Mouse (Mus musculus) myocyte (in vitro differentiated cells): ENCODE results near the gene Atxn7l3.

ENCODE experiments used
- CEBPB ChIP-seq: IDR thresholded peaks from 2 replicates; pipeline ENCODE4 v1.6.1; 2011; ENCODE audit warnings: mild to moderate bottlenecking, moderate library complexity; ENCODE audit not compliant: poor library complexity, insufficient read depth, severe bottlenecking
- E2F4 ChIP-seq: IDR thresholded peaks from one replicate; pipeline ENCODE4 v1.6.1; 2011; ENCODE audit warnings: mild to moderate bottlenecking, control low read depth, moderate library complexity; ENCODE audit not compliant: insufficient read depth
- MYOD1 ChIP-seq, 3 experiments: IDR thresholded peaks; one replicate each; pipeline ENCODE4 v1.6.1; 2011; ENCODE audit warnings: control low read depth in 2 of 3, low read depth in 2 of 3, mild to moderate bottlenecking in 2 of 3, moderate library complexity in 1 of 3; ENCODE audit not compliant: insufficient read length in 2 of 3, control insufficient read depth in 1 of 3
- MYOG ChIP-seq, 3 experiments: IDR thresholded peaks; one replicate each; pipeline ENCODE4 v1.6.1; 2011; ENCODE audit warnings: control low read depth in 2 of 3, low read depth in 2 of 3, mild to moderate bottlenecking in 2 of 3; ENCODE audit not compliant: insufficient read length in 2 of 3, control insufficient read depth in 1 of 3, insufficient read depth in 1 of 3
- POLR2A ChIP-seq: IDR thresholded peaks from one replicate; pipeline ENCODE4 v1.6.1; 2011; ENCODE audit warnings: low read depth, mild to moderate bottlenecking, control low read depth, moderate library complexity; ENCODE audit not compliant: insufficient read length
- POLR2AphosphoS2 ChIP-seq: IDR thresholded peaks from one replicate; pipeline ENCODE4 v1.6.1; 2011; ENCODE audit warnings: low read depth, control low read depth; ENCODE audit not compliant: insufficient read length
- REST ChIP-seq: IDR thresholded peaks from one replicate; pipeline ENCODE4 v1.6.1; 2011; ENCODE audit warnings: mild to moderate bottlenecking, control low read depth, moderate library complexity; ENCODE audit not compliant: insufficient read depth, insufficient read length
- TCF12 ChIP-seq: IDR thresholded peaks from one replicate; pipeline ENCODE4 v1.6.1; 2011; ENCODE audit warnings: mild to moderate bottlenecking, control low read depth; ENCODE audit not compliant: poor library complexity, insufficient read depth, severe bottlenecking
- TCF3 ChIP-seq: IDR thresholded peaks from one replicate; pipeline ENCODE4 v1.6.1; 2011; ENCODE audit warnings: low read depth, control low read depth; ENCODE audit not compliant: insufficient read length

DNA sequence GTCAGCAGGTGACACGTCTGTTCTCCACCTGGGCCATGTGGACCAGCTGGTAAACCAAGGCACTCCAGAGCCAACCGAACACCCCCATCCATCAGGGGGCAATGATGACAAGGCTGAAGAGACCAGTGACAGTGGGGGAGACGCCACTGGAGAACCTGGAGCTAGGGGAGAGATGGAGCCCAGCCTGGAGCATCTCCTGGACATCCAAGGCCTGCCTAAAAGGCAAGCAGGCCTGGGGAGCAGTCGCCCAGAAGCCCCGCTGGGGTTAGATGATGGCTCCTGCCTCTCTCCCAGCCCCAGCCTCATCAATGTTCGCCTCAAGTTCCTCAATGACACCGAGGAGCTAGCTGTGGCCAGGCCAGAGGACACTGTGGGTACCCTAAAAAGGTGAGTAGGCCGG is 8.9 kb downstream of the Atxn7l3 start:
- TF ChIP-seq CEBPB (no peak), TCF12 (no peak), E2F4 (no peak), REST (no peak), MYOG (IDR thresholded peaks at IDR 0.05; ENCODE audit: control insufficient read depth in 1 of 3, insufficient read depth in 1 of 3, insufficient read length in 2 of 3, low read depth in 2 of 3) (no peak), POLR2A (no peak), MYOD1 (IDR thresholded peaks at IDR 0.05; ENCODE audit: control insufficient read depth in 1 of 3, insufficient read length in 2 of 3, low read depth in 2 of 3) (no peak), TCF3 (no peak), POLR2AphosphoS2 (no peak)
